Mouse (Mus musculus) cerebellum, adult 2 months (tissue): ENCODE results near the gene Topbp1. TPM values are rescaled to one million over a fixed set of nuclear protein-coding genes. Genes with fewer than 3 reads are reported as not detected.

Source experiments
- DNase-seq, 2 experiments: peaks; one replicate each; pipeline ENCODE4 v3.0.0; 2021
- H3K27ac ChIP-seq: fragments of 200-500 bp; 2 replicates; pipeline ENCODE4 v1.5.1; 2012; ENCODE audit warnings: low read length, control low read depth, inconsistent platforms; ENCODE audit not compliant: insufficient read depth
- H3K27me3 ChIP-seq: fragments of 200-500 bp; 2 replicates; pipeline ENCODE4 v1.6.1; 2012; ENCODE audit warnings: inconsistent platforms, mild to moderate bottlenecking, low read length, moderate library complexity; ENCODE audit not compliant: control insufficient read depth, insufficient read depth
- H3K4me1 ChIP-seq: fragments of 200-500 bp; 2 replicates; pipeline ENCODE4 v1.6.1; 2011; ENCODE audit warnings: low read length; ENCODE audit not compliant: control insufficient read depth, insufficient read depth
- H3K4me3 ChIP-seq: fragments of 200-500 bp; replicated peaks from 2 replicates; pipeline ENCODE3; 2011; ENCODE audit warnings: mild to moderate bottlenecking, low read depth, low read length, control low read depth; ENCODE audit not compliant: insufficient read depth
- CTCF ChIP-seq: fragments of 200-500 bp; IDR thresholded peaks from 2 replicates; pipeline ENCODE4 v1.5.1; 2011; ENCODE audit warnings: low read depth, mild to moderate bottlenecking, control low read depth, low read length, moderate library complexity, borderline replicate concordance; ENCODE audit not compliant: insufficient read depth
- POLR2A ChIP-seq: fragments of 200-500 bp; IDR thresholded peaks from 2 replicates; pipeline ENCODE4 v1.6.1; 2011; ENCODE audit warnings: low read length, control low read depth, borderline replicate concordance; ENCODE audit not compliant: insufficient read depth
- WGBS: fragments of 180-500 bp; shearing (Covaris S2); methylation state at CpG from one replicate; pipeline ENCODE4 v1.1.7; 2018; 5-methylcytosine and 5-hydroxymethylcytosine counted together
- polyA plus RNA-seq: library from polyadenylated mRNA; depleted of rRNA; stranded (reverse); fragments of >200 nt; gene quantifications from 2 replicates; pipeline ENCODE4 v1.2.3, GENCODE M21; 2012

Topbp1 gene
- polyA plus RNA-seq, 1 experiment: 14.0 TPM

DNA sequence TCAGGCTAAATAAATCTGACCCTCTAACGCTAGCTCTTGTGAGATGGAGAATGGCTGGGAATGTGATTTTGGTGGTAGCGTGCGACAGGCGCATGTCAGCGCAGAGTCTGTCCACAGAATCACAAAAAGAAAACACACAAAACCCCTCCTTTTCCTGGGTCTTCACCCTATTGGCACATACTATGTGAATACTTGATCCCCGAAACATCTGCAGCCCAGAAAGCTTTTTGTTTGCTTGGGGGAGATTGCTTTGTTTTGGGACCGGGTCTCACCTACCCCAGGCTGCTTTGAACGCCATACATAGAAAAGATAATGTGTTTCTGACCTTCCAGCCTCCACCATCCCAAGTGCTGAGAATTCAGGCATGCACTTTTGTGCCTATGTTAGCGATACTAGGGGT lies 61.3 kb downstream of the Topbp1 start:
- Histone ChIP-seq H3K4me3 (peak overlapping the region; percentile 45), H3K4me1 (peaks cover 5% of the 10 kb centered on the region), H3K27ac (no peak overlapping the region; the same call in 1 of the 2 replicates), H3K27me3 (no peaks in the 10 kb centered on the region)
- WGBS: 72% methylated on average over 9 of the region's 9 CpGs
- TF ChIP-seq CTCF: no peak
- no peak for TF ChIP-seq POLR2A
- no peak for DNase-seq

DNA sequence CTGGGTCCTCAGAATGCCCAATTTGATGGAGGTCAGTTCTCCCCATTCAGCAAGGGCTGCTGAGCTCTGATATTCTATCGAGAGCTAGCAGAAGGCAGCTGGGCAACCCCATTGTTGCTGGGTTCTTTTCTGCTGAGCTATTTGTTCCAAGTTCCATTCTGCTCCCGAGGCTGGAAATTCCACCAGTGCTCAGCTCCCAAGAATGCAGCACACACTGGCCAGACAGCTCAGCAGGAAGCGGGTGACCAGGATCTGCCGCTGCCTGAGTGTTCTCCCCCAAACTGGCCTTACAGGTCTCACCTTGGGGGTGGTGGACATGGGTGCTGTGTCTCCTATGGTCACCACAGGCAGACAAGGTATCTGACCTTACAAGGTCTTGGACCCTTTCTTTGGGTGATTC lies 64.9 kb downstream of the Topbp1 start:
- Histone ChIP-seq H3K27me3 (no peaks in the 10 kb centered on the region), H3K4me1 (no peaks in the 10 kb centered on the region), H3K4me3 (no peak overlapping the region), H3K27ac (no peak overlapping the region)
- TF ChIP-seq POLR2A: no peak
- TF ChIP-seq CTCF: no peak
- WGBS: 66% methylated on average over 4 of the region's 4 CpGs
- no peak for DNase-seq

DNA sequence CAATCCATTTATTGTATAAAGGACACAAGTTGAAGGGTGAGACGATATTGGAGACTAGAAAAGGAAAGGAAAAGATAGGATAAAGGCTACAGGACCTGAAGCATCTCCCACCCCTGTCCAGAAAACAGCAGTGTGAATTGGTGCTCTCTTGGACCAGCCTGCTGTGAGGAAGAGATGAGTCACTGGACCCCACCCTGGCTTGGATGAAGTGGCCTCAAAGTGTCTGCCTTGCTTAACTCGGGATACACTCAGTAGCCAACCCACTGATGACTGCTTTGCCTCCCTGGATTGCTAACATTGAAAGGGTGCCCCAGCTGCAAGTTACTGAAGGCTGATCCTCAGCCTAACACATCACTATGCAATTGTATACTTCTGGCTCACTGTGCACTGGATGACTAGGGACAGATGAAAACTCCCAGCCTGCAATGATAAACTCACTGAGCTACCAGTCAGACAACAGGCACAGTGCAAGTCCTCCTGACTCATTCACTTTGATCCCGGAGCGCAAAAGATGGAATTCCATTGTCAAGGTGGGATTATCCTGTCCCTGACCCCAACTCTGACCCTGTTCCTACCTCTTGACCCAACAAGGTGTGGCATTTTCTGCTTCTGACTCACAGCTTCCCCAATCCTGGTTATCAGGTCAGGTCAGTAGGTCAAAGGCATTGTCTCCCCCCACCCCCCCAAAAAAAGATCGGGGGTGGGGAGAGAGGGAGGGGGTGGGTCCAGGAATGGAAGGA lies 67.4 kb downstream of the Topbp1 start:
- DNase-seq: no peak
- Histone ChIP-seq H3K4me1 (no peaks in the 10 kb centered on the region), H3K4me3 (no peak overlapping the region), H3K27me3 (no peaks in the 10 kb centered on the region), H3K27ac (no peak overlapping the region)
- WGBS: 78% methylated on average over 5 of the region's 5 CpGs
- TF ChIP-seq POLR2A (no peak), CTCF (no peak)

DNA sequence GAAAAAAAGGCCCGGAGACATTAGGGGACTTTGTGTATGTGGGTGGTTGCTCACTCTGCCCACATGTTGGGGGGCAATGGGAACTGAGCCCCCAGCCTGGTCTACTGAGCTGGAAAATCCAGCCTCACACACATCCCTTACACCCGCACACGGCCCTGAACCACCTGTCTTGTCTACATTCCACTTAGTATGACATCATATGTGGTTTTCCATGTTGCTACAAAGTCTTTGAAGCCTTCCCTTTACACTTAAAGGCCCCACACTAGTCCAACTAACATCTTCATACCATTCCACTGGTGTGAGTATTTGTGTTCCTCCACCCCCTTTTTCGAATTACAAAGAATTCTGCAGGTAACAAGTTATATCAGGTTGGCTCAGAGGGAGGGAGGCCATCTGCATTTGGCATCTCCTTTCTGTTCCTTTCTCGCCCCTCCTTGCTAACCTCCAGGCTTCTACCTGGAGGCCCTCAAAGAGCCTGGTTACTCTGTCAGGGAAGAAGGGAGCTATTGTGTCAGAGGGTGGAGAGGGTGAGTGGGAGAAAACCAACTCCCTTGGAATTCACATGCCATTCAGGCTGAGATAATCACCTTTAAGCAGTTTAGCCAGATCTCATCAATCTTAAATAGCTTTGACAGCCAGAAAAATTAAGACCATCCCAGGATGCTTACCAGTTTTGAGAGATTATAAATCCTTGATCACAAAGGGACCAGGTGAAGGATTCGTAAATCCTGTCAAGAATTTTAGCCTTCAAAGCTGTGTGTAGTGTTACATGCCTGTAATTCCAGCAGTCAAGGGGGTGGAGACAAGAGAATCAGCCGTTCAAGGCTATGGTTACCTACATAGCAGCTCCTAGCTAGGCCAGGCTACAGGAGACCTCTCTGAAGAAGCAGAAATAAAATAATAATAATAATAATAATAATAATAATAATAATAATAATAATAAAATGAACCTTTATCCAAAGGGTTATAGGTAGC lies 71.6 kb downstream of the Topbp1 start:
- WGBS: 82% methylated on average over 7 of the region's 7 CpGs
- no peak overlapping the region for H3K27ac ChIP-seq
- H3K4me1 ChIP-seq: peaks cover 8% of the 10 kb centered on the region; the same call in 1 of the 2 replicates
- H3K4me3 ChIP-seq: no peak overlapping the region
- no peak for DNase-seq
- no peaks in the 10 kb centered on the region for H3K27me3 ChIP-seq
- TF ChIP-seq CTCF: no peak
- TF ChIP-seq POLR2A: no peak

DNA sequence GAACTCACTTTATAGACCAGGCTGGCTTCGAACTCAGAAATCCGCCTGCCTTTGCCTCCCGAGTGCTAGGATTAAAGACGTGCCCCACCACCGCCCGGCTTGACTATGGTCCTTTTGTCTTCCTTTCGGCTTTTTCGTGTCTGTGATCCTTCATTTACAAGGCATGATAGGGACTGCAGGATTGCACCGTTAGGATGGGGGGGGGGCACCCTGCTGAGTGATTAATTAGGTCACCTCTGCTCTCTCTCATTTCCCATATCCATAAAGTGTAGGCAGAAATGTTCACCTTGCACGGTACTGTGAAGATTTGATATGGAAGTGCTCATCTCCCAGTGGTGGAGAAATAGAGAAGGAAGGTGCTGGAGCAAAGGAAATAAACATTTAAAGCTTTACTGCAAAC lies 73.7 kb downstream of the Topbp1 start:
- 47% methylated on average over 10 of the region's 10 CpGs for WGBS
- DNase-seq: peak; percentile 18 to 22
- Histone ChIP-seq H3K27ac (no peak overlapping the region), H3K27me3 (no peaks in the 10 kb centered on the region), H3K4me3 (no peak overlapping the region), H3K4me1 (peaks cover 8% of the 10 kb centered on the region; the same call in 1 of the 2 replicates)
- TF ChIP-seq CTCF (no peak), POLR2A (no peak)

DNA sequence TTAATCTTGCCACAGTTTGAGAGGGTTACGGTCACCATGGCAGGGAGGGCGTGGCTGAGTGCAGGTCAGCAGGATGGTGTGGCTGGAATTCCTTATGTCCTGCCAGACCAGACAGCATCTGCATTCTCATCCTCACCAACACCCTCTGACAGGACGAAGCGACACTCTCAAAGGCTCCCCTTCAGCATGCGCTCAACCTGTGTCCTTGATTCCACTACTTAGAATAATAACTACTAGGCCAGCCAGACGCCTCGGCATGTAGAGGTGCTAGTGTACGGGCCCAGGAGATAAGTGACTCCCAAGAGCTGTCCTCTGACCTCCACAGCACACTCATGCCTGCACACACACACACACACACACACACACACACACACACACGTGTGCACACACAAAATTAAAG lies 74.2 kb downstream of the Topbp1 start:
- H3K27me3 ChIP-seq: no peaks in the 10 kb centered on the region
- TF ChIP-seq CTCF: no peak
- TF ChIP-seq POLR2A: no peak
- WGBS: 91% methylated on average over 9 of the region's 9 CpGs
- H3K27ac ChIP-seq: no peak overlapping the region
- H3K4me3 ChIP-seq: no peak overlapping the region
- no peak for DNase-seq
- H3K4me1 ChIP-seq: peaks cover 8% of the 10 kb centered on the region; the same call in 1 of the 2 replicates

DNA sequence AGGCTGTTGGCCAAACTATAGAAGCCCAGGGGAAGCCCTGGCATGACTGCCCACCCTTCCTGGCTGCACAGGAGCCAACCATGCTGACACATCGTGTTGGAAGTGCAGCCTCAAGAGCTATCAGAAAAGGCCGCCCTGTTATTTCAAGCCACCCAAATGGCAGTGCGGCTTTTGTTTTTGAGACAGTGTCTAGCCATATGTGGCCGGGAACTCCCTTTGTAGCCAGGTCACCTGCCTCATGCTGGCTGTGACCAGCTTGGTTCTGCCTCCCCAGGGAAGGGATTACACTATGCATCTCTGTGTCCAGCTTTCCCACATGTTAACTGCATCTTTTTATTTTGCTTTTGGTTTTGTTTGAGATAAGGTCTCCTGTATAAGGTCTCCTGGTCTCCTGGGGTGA lies 75.6 kb downstream of the Topbp1 start:
- WGBS: 70% methylated on average over 4 of the region's 4 CpGs
- peaks cover 8% of the 10 kb centered on the region; the same call in 1 of the 2 replicates for H3K4me1 ChIP-seq
- DNase-seq: no peak
- H3K27ac ChIP-seq: no peak overlapping the region
- H3K4me3 ChIP-seq: no peak overlapping the region
- no peaks in the 10 kb centered on the region for H3K27me3 ChIP-seq
- TF ChIP-seq CTCF (no peak), POLR2A (no peak)
